Mouse (Mus musculus) lung, adult 18-20 months (tissue): ENCODE measurements around the gene Trcg1.
A peak's percentile ranks its signal among the peaks of the same experiment; 100 is the strongest.
"Not testable (repeated sequence)": the region's sequence is repeated elsewhere in the genome, so short reads cannot be mapped to it uniquely, and the experiment has no call there.

Source experiments
- DNase-seq, 2 experiments: peaks; one replicate each; pipeline ENCODE4 v3.0.0; 2022; ENCODE audit warnings: mixed read lengths in 2 of 2

Trcg1 gene

GRCm38 (mm10) chr9:57236256-57236655, at the start of gene Trcg1:
TSS of gene Trcg1 (plus strand) at chr9:57236556.
- DNase-seq: no peak

GRCm38 (mm10) chr9:57196708-57197107, 39.6 kb upstream of the Trcg1 start:
- no peak for DNase-seq

GRCm38 (mm10) chr9:57197414-57197813, 38.9 kb upstream of the Trcg1 start:
- DNase-seq: no peak

- no peak for DNase-seq
Observed at GRCm38 (mm10) chr9:57202981-57203380, 33.4 kb upstream of the Trcg1 start.

GRCm38 (mm10) chr9:57203571-57203970, 32.8 kb upstream of the Trcg1 start:
- DNase-seq: not testable (repeated sequence)

- DNase-seq: no peak
Observed at GRCm38 (mm10) chr9:57206896-57207295, 29.5 kb upstream of the Trcg1 start.

GRCm38 (mm10) chr9:57209316-57209715, 27.0 kb upstream of the Trcg1 start:
- DNase-seq: peak; percentile 12 to 17

DNA sequence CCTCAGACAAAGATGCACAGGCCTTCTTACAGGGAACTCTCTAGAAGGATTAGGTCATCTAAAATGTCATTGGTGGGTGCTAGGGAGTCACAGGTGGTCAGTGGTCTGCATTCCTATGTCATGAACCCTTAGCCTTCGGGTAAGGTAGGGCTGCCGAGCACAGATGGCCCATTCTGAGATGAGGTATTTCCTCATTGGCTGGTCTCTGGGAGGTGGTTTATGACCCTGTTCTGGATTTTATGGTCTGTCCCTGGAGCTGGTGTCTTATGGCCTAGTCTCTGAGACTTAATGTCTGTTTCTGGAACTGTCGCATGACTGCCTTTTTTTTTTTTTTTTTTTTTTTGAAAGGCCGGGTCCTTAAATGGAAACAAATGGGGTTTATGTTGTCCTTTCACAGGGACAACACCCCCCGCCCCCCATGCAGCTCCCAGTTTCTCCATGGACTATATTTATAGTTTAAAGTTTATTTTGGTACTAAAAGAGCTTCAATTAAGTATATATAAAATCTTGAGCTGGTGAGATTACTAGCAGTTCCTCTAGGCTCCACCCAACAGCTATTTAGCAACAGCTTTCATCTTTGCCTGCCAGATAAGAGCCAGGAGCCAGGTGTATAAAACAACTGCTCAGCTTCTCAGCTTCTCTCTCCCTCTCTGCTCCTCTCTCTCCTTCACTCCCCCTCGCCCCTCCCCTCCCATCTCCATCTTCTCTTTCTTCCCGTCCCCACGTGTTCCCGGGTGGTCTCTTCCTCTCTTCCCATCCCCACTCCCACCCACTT, 23.7 kb upstream of the Trcg1 start:
- DNase-seq: no peak

DNA sequence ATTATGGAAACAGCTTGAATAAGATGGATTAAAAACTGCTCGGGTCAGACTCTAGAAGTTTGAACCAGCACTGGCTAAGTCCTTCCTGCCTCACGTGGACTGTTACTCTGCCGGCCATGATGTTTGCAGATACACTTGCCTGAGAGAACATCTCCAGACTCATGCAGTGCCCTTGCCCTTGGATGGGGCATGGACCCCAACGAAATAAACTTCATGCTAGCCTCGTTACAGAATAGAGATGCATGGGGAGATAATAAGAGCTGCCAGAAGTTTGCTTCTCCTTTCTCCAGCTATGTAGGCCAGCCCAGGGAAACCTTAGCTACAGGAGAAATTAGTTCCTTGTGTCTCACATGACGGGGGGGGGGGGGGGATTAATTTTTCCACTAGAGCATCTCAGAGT, 21.9 kb upstream of the Trcg1 start:
- no peak for DNase-seq

GRCm38 (mm10) chr9:57217220-57217619, 19.1 kb upstream of the Trcg1 start:
- no peak for DNase-seq

DNA sequence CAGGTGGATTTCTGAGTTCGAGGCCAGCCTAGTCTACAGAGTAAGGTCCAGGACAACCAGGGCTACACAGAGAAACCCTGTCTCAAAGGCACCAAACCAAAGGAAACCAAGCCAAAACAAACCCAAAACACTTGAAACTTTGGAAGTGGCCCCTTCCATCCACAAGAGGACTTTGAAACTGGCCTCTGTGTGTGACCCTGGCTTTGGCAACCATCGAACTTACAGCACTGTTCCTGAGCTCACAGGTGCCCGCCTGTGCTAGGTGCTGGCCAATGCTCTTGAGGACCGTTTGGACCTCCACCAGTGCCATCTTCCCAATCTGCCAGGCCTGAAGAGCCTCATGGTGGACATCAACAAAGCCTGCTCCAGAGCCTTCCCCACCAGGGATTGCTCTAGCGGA, 17.6 kb upstream of the Trcg1 start:
- DNase-seq: no peak

DNA sequence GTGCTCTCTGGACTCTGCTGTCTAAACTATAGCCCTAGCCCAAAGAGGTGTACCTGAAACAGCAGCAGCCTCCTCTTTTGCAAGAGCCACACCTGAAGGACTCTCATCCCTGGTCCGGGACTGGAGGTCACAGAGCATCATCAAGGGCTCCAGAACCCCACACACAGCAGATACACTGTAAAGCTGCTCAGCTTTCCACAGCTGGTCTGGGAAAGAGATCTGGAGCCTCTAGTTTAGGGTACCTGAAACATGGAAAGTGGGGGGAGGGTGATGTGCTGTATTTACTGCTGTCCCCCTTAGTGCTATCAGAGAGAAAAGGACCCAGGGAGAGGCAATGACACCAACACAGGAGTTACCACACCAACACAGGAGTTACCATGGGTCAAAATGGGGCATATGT, 16.8 kb upstream of the Trcg1 start:
- DNase-seq: no peak

- peak; percentile 31 to 35 for DNase-seq
Observed at GRCm38 (mm10) chr9:57220356-57220755, 16.0 kb upstream of the Trcg1 start.

- no peak for DNase-seq
Observed at GRCm38 (mm10) chr9:57223341-57223740, 13.0 kb upstream of the Trcg1 start.

GRCm38 (mm10) chr9:57225780-57226627, 10.4 kb upstream of the Trcg1 start:
- DNase-seq: no peak

GRCm38 (mm10) chr9:57226628-57227122, 9.7 kb upstream of the Trcg1 start:
- not testable (repeated sequence) for DNase-seq

- no peak for DNase-seq
Observed at GRCm38 (mm10) chr9:57227203-57227602, 9.2 kb upstream of the Trcg1 start.

- no peak for DNase-seq
Observed at GRCm38 (mm10) chr9:57228186-57228585, 8.2 kb upstream of the Trcg1 start.

- no peak for DNase-seq
Observed at GRCm38 (mm10) chr9:57229726-57230125, 6.6 kb upstream of the Trcg1 start.

DNA sequence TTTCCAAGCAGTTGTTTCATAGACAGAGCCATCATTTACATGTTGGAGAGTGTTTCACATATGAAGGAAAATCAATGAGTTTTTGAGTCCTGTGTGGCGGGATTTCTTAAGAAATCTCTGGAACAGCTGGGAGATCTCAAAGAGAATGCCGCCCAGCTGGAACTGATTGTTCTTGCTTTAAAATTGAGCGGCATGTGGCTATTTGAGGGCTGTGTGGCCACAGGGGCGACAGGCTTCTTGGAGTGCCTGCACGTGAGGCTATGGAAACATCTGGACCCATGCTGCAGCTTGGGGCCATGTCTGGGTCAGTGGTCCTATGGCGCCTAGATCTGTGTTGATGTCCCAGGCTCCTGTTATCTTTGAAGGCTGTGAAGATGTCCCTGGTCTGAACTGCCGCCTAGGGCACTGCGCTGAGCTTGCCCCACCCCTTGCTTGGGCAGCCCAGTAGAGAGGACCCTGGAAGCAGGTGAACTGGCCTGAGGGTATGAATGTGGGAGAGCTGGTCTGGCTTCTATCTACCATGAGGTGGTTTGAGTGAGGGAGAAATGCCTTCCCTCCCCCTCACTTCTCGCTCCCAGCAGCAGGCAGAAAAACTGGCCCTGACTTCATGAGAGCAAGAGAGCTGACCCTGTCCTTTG, 6.1 kb upstream of the Trcg1 start:
- no peak for DNase-seq

- no peak for DNase-seq
Observed at GRCm38 (mm10) chr9:57231536-57232255, 4.7 kb upstream of the Trcg1 start.

DNA sequence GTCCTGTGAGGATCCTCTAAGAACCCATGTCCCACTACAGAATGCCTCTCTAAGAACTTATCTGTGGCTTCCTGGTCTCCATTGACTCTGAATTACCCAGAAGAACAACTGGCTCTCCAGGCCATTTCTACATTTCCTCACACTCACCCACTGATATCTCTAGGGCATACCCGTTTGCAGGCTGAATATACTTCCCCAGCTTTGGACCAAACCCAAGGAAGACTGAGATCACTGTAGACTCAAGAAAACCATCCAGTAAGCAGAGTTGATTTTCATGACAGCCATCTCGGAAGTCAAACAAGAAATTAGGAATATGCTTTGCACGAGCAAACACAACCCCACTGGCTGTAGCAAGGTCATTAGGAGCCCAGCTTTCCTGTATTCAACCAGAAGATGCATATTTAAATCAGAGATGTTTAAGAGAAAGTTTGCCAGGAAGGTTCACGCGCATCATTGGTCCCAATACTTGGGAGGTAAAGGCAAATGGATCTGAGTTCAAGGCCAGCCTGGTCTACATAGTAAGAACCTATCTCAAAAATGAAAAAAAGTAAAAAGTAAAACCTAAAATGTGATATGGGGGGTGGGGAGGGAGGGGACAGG, 3.9 kb upstream of the Trcg1 start:
- DNase-seq: no peak
